15 mouse cellular contexts compared by ENCODE assay signal in the genomic region with DNA sequence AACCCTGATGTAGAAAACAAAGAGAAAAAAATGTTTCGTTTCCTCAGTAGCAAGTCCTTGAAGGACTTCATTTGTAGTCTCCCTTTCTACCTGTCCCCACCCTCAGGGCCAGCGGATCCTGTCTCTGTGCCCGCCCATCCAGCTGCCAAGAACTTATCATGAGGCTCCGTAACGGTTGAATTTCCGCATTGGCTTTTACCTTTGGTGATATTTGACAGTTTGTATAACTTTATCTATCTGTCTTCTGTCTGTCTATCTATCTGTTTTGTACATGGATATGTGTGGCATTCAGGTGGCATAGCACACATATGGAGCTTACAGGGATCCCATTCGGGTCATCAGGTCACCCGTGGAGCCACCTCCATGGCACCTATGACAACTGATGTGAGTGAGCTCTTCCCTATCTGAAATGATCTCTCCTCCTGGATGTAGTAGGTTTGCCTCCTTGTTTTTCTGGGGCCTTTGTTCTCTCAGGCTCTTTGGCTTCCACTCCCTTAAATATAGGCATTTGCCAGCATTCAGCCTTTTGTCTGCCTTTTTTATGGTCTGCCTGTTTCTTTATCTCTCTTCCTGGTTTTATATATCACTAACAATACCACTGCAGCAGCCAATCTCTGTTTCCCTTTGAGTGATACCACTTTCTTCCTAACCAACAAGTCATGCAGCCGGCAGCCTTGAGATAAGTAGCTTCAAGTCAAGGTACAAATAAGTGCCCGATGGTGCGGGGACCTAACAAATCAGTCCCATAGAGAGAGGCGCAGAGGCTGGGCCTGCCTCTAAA. TPM values are rescaled to one million over a fixed set of nuclear protein-coding genes. Genes with fewer than 3 reads are reported as not detected.
DNase-seq lines count a peak whose midpoint lies in the region; ATAC-seq and TF ChIP-seq lines count a peak whose summit lies in the region.
"Had no signal": no experiment of that assay in that cellular context is flagged by ENCODE, and none has a peak within 500 bp of the region (broad histone marks: within the 10 kb centered on the region; RNA-seq: fewer than 3 reads in every experiment).

No protein-coding gene starts in this region.

- no peak overlapping the region for H3K4me2 ChIP-seq in embryonic facial prominence, embryonic 14.5 days (ENCODE audit: low read depth, low read length)
- peak overlapping the region; percentile 19 for H3K4me2 ChIP-seq in liver, embryonic 12.5 days
- no peak overlapping the region for H3K4me2 ChIP-seq in stomach, embryonic 14.5 days (replicated peaks; ENCODE audit: low read depth, low read length)
- H3K4me2 ChIP-seq in forebrain, postnatal 0 days (ENCODE audit: low read depth), result no peak overlapping the region
- H3K4me2 ChIP-seq: limb, embryonic 15.5 days had no signal

- no peak overlapping the region for H3K4me3 ChIP-seq in embryonic facial prominence, embryonic 14.5 days (ENCODE audit: low read depth, low read length)
- no peak overlapping the region for H3K4me3 ChIP-seq in embryonic facial prominence, embryonic 10.5 days
- no peak overlapping the region for H3K4me3 ChIP-seq in liver, embryonic 12.5 days
- no peak overlapping the region for H3K4me3 ChIP-seq in stomach, embryonic 14.5 days (ENCODE audit: low read depth, low read length)
- H3K4me3 ChIP-seq in forebrain, postnatal 0 days (ENCODE audit: low read depth, low read length), result no peak overlapping the region
- H3K4me3 ChIP-seq: left cerebral cortex, adult 2 months; limb, embryonic 15.5 days had no signal

- no peak overlapping the region for H3K9ac ChIP-seq in embryonic facial prominence, embryonic 14.5 days (ENCODE audit: low read depth, low read length)
- H3K9ac ChIP-seq in liver, embryonic 12.5 days, result 0 out of 2 replicates have a peak overlapping the region, but pooled peaks have one; percentile 8
- H3K9ac ChIP-seq in stomach, embryonic 14.5 days (replicated peaks; ENCODE audit: low read depth, low read length), result no peak overlapping the region
- no peak overlapping the region for H3K9ac ChIP-seq in forebrain, postnatal 0 days
- H3K9ac ChIP-seq: limb, embryonic 15.5 days had no signal

- no peaks in the 10 kb centered on the region for H3K36me3 ChIP-seq in embryonic facial prominence, embryonic 14.5 days (ENCODE audit: control insufficient read depth, insufficient read depth, low read length)
- H3K36me3 ChIP-seq in embryonic facial prominence, embryonic 10.5 days (replicated peaks), result 0 out of 2 replicates have a peak, but pooled peaks cover 2% of the 10 kb centered on the region
- peaks cover 15% of the 10 kb centered on the region for H3K36me3 ChIP-seq in liver, embryonic 12.5 days
- H3K36me3 ChIP-seq in stomach, embryonic 14.5 days (ENCODE audit: control insufficient read depth, insufficient read depth, low read length), result no peaks in the 10 kb centered on the region
- no peaks in the 10 kb centered on the region for H3K36me3 ChIP-seq in forebrain, postnatal 0 days (ENCODE audit: insufficient read depth)
- H3K36me3 ChIP-seq: limb, embryonic 15.5 days had no signal

- H3K27ac ChIP-seq in embryonic facial prominence, embryonic 14.5 days (replicated peaks; ENCODE audit: low read depth, low read length), result no peak overlapping the region
- H3K27ac ChIP-seq in embryonic facial prominence, embryonic 10.5 days (replicated peaks), result no peak overlapping the region
- H3K27ac ChIP-seq in liver, embryonic 12.5 days, result peak overlapping the region; percentile 45
- H3K27ac ChIP-seq in stomach, embryonic 14.5 days (ENCODE audit: low read length), result peak overlapping the region; percentile 21; the same call in 1 of the 2 replicates
- H3K27ac ChIP-seq in forebrain, postnatal 0 days (ENCODE audit: low read depth, low read length), result no peak overlapping the region
- H3K27ac ChIP-seq: hindbrain, postnatal 0 days; left cerebral cortex, adult 2 months; limb, embryonic 15.5 days had no signal

- TF ChIP-seq CTCF in forebrain, postnatal 0 days (IDR thresholded peaks at IDR 0.05; ENCODE audit: low read depth), result no peak

- peak; percentile 34; the same call in 1 of the 2 replicates for ATAC-seq in embryonic facial prominence, embryonic 14.5 days (ENCODE audit: low read depth)
- peak; percentile 67 for ATAC-seq in common myeloid progenitor, adult 5-6 weeks (replicated peaks; ENCODE audit: low read depth, poor library complexity, severe bottlenecking)
- ATAC-seq in liver, embryonic 12.5 days, result peak; percentile 38
- ATAC-seq in stomach, embryonic 14.5 days (ENCODE audit: insufficient number of reproducible peaks, insufficient read depth, low FRiP score, low read depth), result no peak
- no peak for ATAC-seq in forebrain, postnatal 0 days
- ATAC-seq: forebrain, embryonic 14.5 days; hindbrain, postnatal 0 days had no signal

- DNase-seq in embryonic facial prominence, embryonic 14.5 days (ENCODE audit: low spot score), result no peak
- DNase-seq in embryonic facial prominence, embryonic 10.5 days (ENCODE audit: low spot score), result no peak
- no peak for DNase-seq in forebrain, postnatal 0 days
- DNase-seq in spleen, postnatal 10 days (ENCODE audit: low spot score in 2 of 2), result no peak
- DNase-seq in thymus, postnatal 25 days, result no peak
- DNase-seq: cerebellum, adult 18-20 months; midbrain, embryonic 14.5 days; right cerebral cortex, postnatal 14 days had no signal

- no peaks in the 10 kb centered on the region for H3K9me3 ChIP-seq in embryonic facial prominence, embryonic 14.5 days (ENCODE audit: control insufficient read depth, low read length)
- no peaks in the 10 kb centered on the region for H3K9me3 ChIP-seq in embryonic facial prominence, embryonic 10.5 days
- no peaks in the 10 kb centered on the region for H3K9me3 ChIP-seq in liver, embryonic 12.5 days (replicated peaks)
- H3K9me3 ChIP-seq in stomach, embryonic 14.5 days (ENCODE audit: control insufficient read depth, low read depth, low read length), result no peaks in the 10 kb centered on the region
- no peaks in the 10 kb centered on the region for H3K9me3 ChIP-seq in forebrain, postnatal 0 days (ENCODE audit: low read length)
- H3K9me3 ChIP-seq: limb, embryonic 15.5 days had no signal

- H3K27me3 ChIP-seq in embryonic facial prominence, embryonic 14.5 days (replicated peaks; ENCODE audit: control insufficient read depth, insufficient read depth, low read length), result no peaks in the 10 kb centered on the region
- H3K27me3 ChIP-seq in embryonic facial prominence, embryonic 10.5 days (replicated peaks; ENCODE audit: low read depth, poor library complexity, severe bottlenecking), result no peaks in the 10 kb centered on the region
- no peaks in the 10 kb centered on the region for H3K27me3 ChIP-seq in liver, embryonic 12.5 days (replicated peaks)
- no peaks in the 10 kb centered on the region for H3K27me3 ChIP-seq in stomach, embryonic 14.5 days (ENCODE audit: control insufficient read depth, insufficient read depth, low read length)
- no peaks in the 10 kb centered on the region for H3K27me3 ChIP-seq in forebrain, postnatal 0 days (ENCODE audit: insufficient read depth, low read length)
- H3K27me3 ChIP-seq: limb, embryonic 15.5 days had no signal

- 92% methylated on average over 12 of the region's 12 CpGs for WGBS in embryonic facial prominence, embryonic 14.5 days
- WGBS in embryonic facial prominence, embryonic 10.5 days, result 91% methylated on average over 12 of the region's 12 CpGs
- 34% methylated on average over 12 of the region's 12 CpGs for WGBS in liver, embryonic 12.5 days (ENCODE audit: insufficient replicate concordance)
- 85% methylated on average over 12 of the region's 12 CpGs for WGBS in stomach, embryonic 14.5 days
- WGBS in forebrain, postnatal 0 days, result 91% methylated on average over 12 of the region's 12 CpGs

- no peaks in the 10 kb centered on the region for H3K4me1 ChIP-seq in embryonic facial prominence, embryonic 14.5 days (ENCODE audit: control insufficient read depth, insufficient read depth, low read length)
- H3K4me1 ChIP-seq in embryonic facial prominence, embryonic 10.5 days, result 0 out of 2 replicates have a peak, but pooled peaks cover 3% of the 10 kb centered on the region
- H3K4me1 ChIP-seq in liver, embryonic 12.5 days, result peaks cover 78% of the 10 kb centered on the region
- H3K4me1 ChIP-seq in stomach, embryonic 14.5 days (ENCODE audit: control insufficient read depth, insufficient read depth, low read length), result no peaks in the 10 kb centered on the region
- no peaks in the 10 kb centered on the region for H3K4me1 ChIP-seq in forebrain, postnatal 0 days (ENCODE audit: insufficient read depth)

RNA-seq across cellular contexts. Expression of a gene that starts 23.0 kb away (rescaled TPM):
- polyA plus RNA-seq in embryonic facial prominence, embryonic 14.5 days (2014; fragmentation: Nextera tagmentation; extraction: Ambion mirVana), result 46.2 and 48.1 TPM in 2 replicates
- 41.4 and 46.6 TPM in 2 replicates for polyA plus RNA-seq in embryonic facial prominence, embryonic 10.5 days (2016; fragmentation: Nextera tagmentation; extraction: Ambion mirVana)
- 31.5 and 34.1 TPM in 2 replicates for total RNA-seq in common myeloid progenitor, adult 5-6 weeks (2017)
- 67.1 and 74.5 TPM in 2 replicates for polyA plus RNA-seq in liver, embryonic 12.5 days (2016; fragmentation: Nextera tagmentation; extraction: Ambion mirVana)
- polyA plus RNA-seq in stomach, embryonic 14.5 days (2014; fragmentation: Nextera tagmentation; extraction: Ambion mirVana), result 58.6 and 60.0 TPM in 2 replicates
- total RNA-seq in forebrain, postnatal 0 days (2014; rRNA removed), result 27.6 and 35.6 TPM in 2 replicates
- 34.3 and 41.3 TPM in 2 replicates for polyA plus RNA-seq in forebrain, postnatal 0 days (2015; fragmentation: Nextera tagmentation; extraction: Ambion mirVana)

RNA-seq across cellular contexts. Expression of a gene that starts 26.2 kb away (rescaled TPM):
- 172 and 175 TPM in 2 replicates for polyA plus RNA-seq in embryonic facial prominence, embryonic 14.5 days (2014; fragmentation: Nextera tagmentation; extraction: Ambion mirVana)
- 233 and 257 TPM in 2 replicates for polyA plus RNA-seq in embryonic facial prominence, embryonic 10.5 days (2016; fragmentation: Nextera tagmentation; extraction: Ambion mirVana)
- 222 and 280 TPM in 2 replicates for total RNA-seq in common myeloid progenitor, adult 5-6 weeks (2017)
- 200 TPM in 2 replicates for polyA plus RNA-seq in liver, embryonic 12.5 days (2016; fragmentation: Nextera tagmentation; extraction: Ambion mirVana)
- 201 and 205 TPM in 2 replicates for polyA plus RNA-seq in stomach, embryonic 14.5 days (2014; fragmentation: Nextera tagmentation; extraction: Ambion mirVana)
- 105 TPM in 2 replicates for total RNA-seq in forebrain, postnatal 0 days (2014; rRNA removed)
- polyA plus RNA-seq in forebrain, postnatal 0 days (2015; fragmentation: Nextera tagmentation; extraction: Ambion mirVana), result 96.2 and 116 TPM in 2 replicates

RNA-seq across cellular contexts. Expression of a gene that starts 26.3 kb away (rescaled TPM):
- 286 and 299 TPM in 2 replicates for polyA plus RNA-seq in embryonic facial prominence, embryonic 14.5 days (2014; fragmentation: Nextera tagmentation; extraction: Ambion mirVana)
- 473 and 496 TPM in 2 replicates for polyA plus RNA-seq in embryonic facial prominence, embryonic 10.5 days (2016; fragmentation: Nextera tagmentation; extraction: Ambion mirVana)
- total RNA-seq in common myeloid progenitor, adult 5-6 weeks (2017), result 402 and 404 TPM in 2 replicates
- polyA plus RNA-seq in liver, embryonic 12.5 days (2016; fragmentation: Nextera tagmentation; extraction: Ambion mirVana), result 433 and 443 TPM in 2 replicates
- polyA plus RNA-seq in stomach, embryonic 14.5 days (2014; fragmentation: Nextera tagmentation; extraction: Ambion mirVana), result 290 and 305 TPM in 2 replicates
- 200 and 215 TPM in 2 replicates for total RNA-seq in forebrain, postnatal 0 days (2014; rRNA removed)
- 271 TPM in 2 replicates for polyA plus RNA-seq in forebrain, postnatal 0 days (2015; fragmentation: Nextera tagmentation; extraction: Ambion mirVana)

RNA-seq across cellular contexts. Expression of a gene that starts 49.9 kb away (rescaled TPM):
- polyA plus RNA-seq in embryonic facial prominence, embryonic 14.5 days (2014; fragmentation: Nextera tagmentation; extraction: Ambion mirVana), result 0.11 and 0.22 TPM in 2 replicates
- not detected in 2 replicates for polyA plus RNA-seq in embryonic facial prominence, embryonic 10.5 days (2016; fragmentation: Nextera tagmentation; extraction: Ambion mirVana)
- total RNA-seq in common myeloid progenitor, adult 5-6 weeks (2017), result 0.23 TPM in 1 of 2 replicates, not detected in the other
- not detected in 2 replicates for polyA plus RNA-seq in liver, embryonic 12.5 days (2016; fragmentation: Nextera tagmentation; extraction: Ambion mirVana)
- polyA plus RNA-seq in stomach, embryonic 14.5 days (2014; fragmentation: Nextera tagmentation; extraction: Ambion mirVana), result not detected in 2 replicates
- total RNA-seq in forebrain, postnatal 0 days (2014; rRNA removed), result 0.15 and 0.19 TPM in 2 replicates
- polyA plus RNA-seq in forebrain, postnatal 0 days (2015; fragmentation: Nextera tagmentation; extraction: Ambion mirVana), result 0.17 and 0.18 TPM in 2 replicates
- total RNA-seq: hindbrain, postnatal 0 days had no signal
- polyA plus RNA-seq: limb, embryonic 15.5 days had no signal

RNA-seq across cellular contexts. Expression of a gene that starts 52.7 kb away (rescaled TPM):
- polyA plus RNA-seq in embryonic facial prominence, embryonic 14.5 days (2014; fragmentation: Nextera tagmentation; extraction: Ambion mirVana), result 14.3 and 16.1 TPM in 2 replicates
- 9.3 and 10.4 TPM in 2 replicates for polyA plus RNA-seq in embryonic facial prominence, embryonic 10.5 days (2016; fragmentation: Nextera tagmentation; extraction: Ambion mirVana)
- total RNA-seq in common myeloid progenitor, adult 5-6 weeks (2017), result 235 and 315 TPM in 2 replicates
- 30.8 and 31.3 TPM in 2 replicates for polyA plus RNA-seq in liver, embryonic 12.5 days (2016; fragmentation: Nextera tagmentation; extraction: Ambion mirVana)
- polyA plus RNA-seq in stomach, embryonic 14.5 days (2014; fragmentation: Nextera tagmentation; extraction: Ambion mirVana), result 13.7 and 15.3 TPM in 2 replicates
- 2.2 and 2.9 TPM in 2 replicates for total RNA-seq in forebrain, postnatal 0 days (2014; rRNA removed)
- 3.6 and 3.8 TPM in 2 replicates for polyA plus RNA-seq in forebrain, postnatal 0 days (2015; fragmentation: Nextera tagmentation; extraction: Ambion mirVana)

Comparison
In these comparisons a context has a peak if more than half of its experiments do, and no peak if none do; other contexts are left out.
1. ATAC-seq: peak in embryonic facial prominence, embryonic 14.5 days (single experiment), common myeloid progenitor, adult 5-6 weeks (single experiment) and liver, embryonic 12.5 days (single experiment); none in stomach, embryonic 14.5 days (single experiment) and forebrain, postnatal 0 days (single experiment).
2. H3K27ac ChIP-seq: peak in liver, embryonic 12.5 days (single experiment) and stomach, embryonic 14.5 days (single experiment); none in embryonic facial prominence, embryonic 14.5 days (single experiment), embryonic facial prominence, embryonic 10.5 days (single experiment) and forebrain, postnatal 0 days (single experiment).